Mouse (Mus musculus): Measurements from ENCODE around the gene Cpxm1.

DNA sequence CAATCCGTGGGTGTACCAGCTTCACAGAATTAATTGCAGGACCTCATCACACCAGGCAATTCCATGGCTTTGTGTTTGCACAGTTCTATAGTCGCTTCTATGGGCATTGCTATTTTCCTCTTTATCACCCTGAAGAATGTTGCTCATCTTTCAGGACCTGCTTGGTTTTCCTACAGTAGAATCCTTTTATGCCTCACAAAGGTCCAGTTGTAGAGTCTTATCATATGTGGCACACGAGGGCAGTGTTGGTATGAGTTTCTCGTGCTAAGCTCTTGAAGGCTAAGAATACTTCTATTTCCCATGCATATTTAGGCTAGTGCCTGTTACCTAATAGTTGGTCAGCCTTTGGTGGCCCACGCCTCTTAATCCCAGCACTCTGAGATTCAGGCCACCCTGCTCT, 27.7 kb upstream of the Cpxm1 start:
- no peak for TF ChIP-seq CTCF (IDR thresholded peaks at IDR 0.05; ENCODE audit: control insufficient read depth, insufficient read depth, insufficient replicate concordance, low read depth, low read length)
- TF ChIP-seq POLR2A (IDR thresholded peaks at IDR 0.05; ENCODE audit: control insufficient read depth, low read depth, low read length): no peak

Measured in testis, adult 2 months (tissue).